Mouse (Mus musculus) retina, embryonic 14.5 days (tissue): ENCODE results near the gene Serhl.
"Not testable (repeated sequence)": the region's sequence is repeated elsewhere in the genome, so short reads cannot be mapped to it uniquely, and the experiment has no call there.

Source experiments
- DNase-seq: peaks from one replicate; pipeline ENCODE4 v3.0.0-alpha.2; 2015; ENCODE audit warnings: low spot score

Serhl gene

DNA sequence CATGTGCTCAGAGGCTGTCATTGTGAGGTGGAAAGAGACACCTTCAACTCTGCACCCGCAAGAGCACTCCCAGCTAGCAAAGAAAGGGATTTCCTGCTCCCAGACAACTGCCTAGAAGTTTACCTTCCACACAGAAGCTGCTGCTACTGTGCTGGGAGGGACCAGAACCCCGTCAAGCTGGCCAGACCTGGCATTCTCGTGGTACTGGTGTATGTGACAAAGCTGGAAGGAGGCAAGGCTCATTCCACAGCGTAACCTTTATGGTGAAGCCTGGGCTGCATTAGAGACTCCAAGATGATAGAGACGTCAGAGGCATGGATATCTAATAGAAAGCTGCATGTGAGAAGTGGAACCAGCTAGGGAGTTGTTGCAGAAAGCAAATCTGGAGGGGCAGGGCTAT lies 35.3 kb downstream of the Serhl start:
- DNase-seq, result no peak

DNA sequence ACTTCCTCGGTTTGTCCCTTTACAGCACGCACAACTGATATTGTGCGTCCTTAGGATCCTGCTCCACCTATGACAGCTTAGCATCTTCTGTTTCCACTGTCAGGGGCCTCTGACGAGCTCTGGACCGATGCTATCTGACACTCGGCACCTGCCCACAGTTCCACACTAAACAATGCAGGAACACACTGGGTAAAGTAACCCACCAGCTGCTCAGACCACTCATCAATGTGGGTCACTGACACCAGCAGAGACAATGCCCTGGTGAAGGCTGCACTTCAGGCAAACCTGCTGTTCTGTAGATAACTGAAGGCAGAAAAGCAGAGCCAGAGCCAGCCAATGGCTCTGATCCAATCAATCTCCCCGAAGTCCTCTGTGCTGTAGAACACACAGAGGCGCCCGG lies 37.3 kb downstream of the Serhl start:
- no peak for DNase-seq

DNA sequence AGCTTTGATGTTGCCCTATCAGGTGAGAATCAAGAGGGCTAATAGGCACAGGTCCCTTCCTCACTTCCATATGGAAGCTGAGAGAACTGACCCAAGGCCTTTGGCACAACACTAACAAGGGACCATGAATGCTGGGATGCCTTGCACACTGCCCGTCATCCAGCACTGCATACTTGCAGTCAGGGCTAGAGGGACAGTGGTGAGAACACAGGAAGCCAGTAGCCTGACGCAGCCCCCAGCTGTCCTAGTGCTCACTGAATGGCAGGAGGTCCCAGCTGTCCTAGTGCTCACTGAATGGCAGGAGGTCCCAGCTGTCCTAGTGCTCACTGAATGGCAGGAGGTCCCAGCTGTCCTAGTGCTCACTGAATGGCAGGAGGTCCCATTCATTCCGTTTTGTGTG lies 37.7 kb downstream of the Serhl start:
- not testable (repeated sequence) for DNase-seq

DNA sequence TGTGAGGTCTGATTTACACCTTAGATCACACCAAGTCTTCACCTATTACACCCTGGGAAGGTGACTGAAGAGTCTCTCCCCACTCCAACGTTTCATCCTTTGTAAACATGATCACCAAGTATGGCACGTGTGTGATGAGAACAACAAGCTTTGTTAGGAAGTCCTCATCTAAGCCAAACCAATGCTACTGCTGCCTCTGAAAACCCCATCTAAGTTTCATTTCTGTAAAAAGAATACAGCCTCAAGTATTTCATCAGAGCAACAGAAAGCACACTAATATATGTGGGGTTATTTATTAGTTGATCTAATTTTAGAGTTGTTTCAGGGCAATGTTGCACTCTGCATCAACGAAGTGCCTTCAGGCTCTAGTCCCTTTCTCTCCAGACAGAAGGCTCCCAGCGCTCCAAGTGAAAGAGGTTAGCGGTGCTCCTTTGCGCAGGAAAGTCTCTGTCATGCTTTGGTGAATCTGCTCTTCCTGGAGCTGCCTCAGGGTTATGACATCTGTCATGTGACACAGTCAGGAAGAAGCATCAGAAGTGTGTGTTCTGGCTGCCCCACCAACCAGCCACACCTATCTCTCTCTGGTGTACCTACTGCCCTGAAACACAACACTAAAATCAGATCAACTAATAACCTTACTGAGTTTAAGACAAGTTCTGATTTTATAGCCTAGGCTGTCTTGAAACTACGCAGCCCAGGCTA lies 40.4 kb downstream of the Serhl start:
- no peak for DNase-seq

DNA sequence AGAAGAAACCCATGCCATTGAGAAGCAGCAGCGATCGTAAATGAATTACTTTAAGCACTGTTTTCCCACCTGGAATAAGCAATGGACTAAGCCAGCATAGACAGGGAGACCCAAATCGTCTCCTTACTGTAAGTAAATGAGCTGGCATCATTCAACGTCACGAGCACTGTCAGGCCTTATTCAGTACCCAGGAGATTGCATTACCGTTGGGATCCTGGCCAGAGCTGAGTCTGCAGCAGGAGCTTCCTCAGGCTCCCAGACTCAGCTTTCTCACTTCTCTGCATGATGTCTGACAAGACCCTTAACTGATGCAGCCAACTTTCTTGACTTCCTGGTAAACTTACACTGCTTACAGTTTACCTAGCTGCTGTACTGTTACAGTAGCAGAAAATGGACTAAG lies 45.4 kb downstream of the Serhl start:
- DNase-seq, result no peak

DNA sequence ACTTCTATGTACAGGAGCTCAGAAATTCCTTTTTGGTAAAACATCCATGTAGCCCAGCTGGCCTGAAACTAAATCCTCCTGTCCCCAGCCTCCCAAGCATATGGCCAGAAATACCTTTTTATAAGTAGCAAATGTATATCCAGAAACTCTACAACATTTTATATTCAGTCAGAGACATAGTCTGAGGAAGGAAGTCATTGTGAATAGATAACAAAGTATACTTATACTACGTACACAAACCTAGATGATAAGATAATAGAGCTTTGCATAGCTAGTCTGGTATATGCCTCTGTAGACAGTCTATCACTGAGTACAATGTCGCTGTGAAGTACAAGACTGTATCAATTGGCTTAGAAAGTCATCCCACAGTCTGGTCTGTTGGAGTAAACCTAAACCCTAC lies 46.3 kb downstream of the Serhl start:
- no peak for DNase-seq

DNA sequence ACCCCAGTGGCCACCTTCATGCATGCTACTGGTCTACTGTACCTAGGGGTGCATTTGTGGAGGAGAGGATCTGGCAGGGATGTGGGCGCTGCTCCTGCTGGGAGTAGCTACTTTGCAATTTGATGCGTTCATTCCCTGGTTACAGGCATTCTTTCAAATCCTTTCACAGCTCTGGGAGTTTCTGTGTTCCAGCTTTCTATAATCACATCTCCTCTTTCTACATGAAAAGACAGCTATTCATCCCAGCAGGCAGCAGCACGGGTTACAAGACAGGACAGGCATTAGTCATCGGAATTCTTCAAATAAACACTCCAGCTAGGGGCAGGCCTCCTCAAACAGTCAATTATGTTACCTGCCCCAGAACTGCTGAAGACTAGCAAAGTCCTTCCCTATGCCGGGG lies 53.6 kb downstream of the Serhl start:
- no peak for DNase-seq

DNA sequence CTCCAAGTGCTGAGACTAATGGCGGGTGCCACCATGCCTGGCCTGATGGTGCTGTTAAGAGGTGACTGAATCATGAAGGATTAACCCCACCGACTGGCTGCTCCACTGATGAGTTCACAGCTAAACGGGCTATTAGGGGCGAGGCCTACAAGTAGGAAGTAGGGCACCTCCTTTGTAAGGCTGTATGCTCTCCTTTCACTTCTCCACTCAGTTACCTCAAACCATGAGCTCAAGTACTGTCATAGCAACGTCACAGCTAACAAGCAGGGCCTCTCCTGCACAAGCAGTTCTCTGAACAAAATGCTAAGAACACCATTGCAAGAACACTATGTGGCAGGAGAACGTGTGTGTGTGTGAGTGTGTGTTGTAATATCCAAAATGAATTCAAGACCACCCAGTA lies 56.2 kb downstream of the Serhl start:
- no peak for DNase-seq

DNA sequence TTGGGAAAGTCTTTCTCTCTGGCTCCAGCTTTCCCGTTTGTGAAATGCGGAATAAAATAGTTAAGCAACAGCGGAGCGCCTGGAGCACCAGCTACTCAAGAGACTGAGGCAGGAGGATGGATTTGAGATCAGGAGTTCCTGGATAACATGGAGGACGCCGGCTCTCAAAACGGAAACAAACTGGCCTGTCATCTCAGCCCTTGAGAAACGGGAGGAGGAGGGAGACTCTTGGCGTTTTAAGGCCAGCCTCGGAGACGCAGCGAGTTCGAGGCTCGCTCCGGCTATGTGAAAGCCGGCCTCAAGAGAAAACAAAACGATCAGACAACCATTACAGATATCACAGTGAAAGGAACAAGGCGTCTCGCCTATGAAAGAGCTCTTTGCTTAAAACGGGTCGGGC lies 59.1 kb downstream of the Serhl start:
- DNase-seq, result peak; percentile 34

DNA sequence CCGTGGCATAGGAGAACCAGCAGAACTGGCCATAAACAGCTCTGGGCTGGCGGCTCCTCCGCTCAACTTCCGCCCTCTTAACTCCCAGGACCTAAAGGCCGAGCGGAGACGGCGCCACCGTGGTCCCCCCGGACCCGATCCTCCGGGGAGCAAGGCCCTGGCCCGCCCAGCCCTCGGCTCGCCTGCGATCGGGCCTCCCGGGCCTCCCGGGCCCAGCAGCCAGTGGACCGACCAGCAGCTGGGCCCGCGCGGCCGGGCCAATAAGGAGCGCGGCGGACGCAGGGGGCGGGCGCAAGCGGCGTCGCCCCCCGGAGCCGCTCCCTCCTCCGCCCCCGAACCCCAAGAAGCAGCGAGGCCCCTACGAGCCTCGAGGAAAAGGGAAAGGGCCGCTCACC lies 59.5 kb downstream of the Serhl start:
- no peak for DNase-seq

DNA sequence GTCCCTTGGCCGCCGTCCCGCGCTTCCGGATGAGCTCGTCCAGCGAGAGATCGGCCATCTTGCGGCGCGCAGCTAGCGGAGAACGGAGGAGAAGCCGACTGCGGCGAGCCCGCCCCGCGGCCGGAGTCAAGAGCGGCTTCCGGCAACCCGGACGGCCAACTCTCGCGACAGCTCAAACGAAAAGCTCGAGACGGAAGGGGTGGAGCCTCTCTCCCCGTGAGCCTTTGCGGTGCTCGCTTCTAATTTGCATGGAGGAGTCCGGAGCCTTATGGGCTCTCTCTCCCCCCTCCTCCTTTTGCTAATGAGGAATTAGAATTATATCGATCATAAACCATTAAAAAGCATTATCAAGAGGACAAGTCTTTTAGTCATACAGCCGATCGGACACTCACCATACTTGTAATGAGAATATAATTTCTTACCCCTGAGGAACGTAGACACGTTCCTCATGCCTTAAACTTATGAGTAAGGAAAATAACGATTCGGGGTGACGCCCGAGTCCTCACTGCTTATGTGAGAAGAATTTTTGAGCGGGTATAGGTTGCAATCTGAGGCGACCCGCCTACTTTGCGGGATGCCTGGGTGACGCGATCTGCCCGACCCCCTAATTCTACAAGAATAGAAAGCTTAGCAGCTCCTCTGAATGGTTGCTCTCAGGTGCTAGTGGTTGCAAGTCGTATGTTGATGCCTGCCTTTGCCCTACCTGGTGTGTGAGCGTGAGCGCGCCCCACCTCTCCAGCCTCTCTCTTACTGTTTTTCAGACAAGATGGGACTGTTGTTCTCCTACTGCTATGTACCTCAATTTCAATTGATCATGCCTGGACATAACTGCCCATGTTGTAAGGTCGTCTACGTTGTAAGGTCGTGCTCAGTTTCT lies 60.1 kb downstream of the Serhl start, which contains the start of gene Poldip3:
Gene Poldip3, minus strand, starts transcription at position 189 of the 877 bp plus-strand sequence.
- DNase-seq, result peak; percentile 99

DNA sequence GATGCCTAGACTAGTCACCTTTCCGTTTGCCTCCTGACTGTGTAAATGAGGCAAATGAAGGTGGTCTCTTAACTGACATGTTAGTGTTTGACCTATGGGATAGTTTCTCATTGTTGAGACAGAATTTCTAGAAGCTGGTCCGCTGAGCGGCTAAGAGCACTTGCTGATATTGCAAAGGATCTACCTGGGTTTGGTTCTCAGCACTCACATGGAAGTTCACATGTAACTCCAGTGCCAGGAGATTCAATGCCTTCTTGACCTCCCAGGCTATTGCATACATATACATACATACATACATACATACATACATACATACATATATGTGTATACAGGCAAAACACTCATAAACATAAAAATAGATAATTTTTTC lies 60.8 kb downstream of the Serhl start:
- no peak for DNase-seq

DNA sequence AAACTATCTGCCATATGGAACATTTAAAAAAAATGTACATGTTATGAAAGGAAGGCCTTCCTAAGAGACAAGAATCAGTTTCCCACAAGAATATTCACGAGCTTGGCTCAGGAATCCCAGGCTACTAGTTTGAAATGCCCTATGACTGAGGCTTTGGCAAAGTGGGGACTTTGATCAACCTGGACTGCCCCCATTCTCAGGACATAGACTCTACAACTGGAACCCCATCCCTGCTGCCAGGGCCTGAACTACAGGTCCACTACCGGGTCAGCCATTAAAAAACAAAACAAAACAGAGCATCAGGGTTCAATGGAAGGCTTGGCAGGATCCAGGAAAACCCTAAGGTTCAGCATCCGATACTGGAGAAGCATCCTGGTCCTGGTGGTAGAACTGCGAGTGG lies 61.4 kb downstream of the Serhl start:
- DNase-seq, result no peak

DNA sequence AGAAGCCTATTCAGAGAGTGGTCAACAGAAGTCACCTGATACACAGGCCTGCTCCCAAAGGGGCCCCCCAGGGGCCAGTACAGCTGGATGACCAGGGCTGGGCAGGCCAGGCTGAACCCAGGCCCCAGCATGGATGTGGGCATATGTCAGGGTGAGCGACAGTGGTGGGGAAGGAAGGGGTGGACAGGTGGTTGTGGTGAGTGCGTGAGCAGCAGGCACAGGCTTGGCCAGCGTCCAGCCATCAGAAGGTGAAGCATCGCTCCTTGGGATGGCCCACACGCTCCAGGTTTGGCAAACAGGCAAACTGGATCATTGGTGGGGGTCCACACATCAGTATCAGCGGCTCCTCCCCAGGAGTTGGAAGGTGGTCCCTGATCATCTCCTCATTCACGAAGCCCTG lies 65.0 kb downstream of the Serhl start:
- DNase-seq, result no peak

DNA sequence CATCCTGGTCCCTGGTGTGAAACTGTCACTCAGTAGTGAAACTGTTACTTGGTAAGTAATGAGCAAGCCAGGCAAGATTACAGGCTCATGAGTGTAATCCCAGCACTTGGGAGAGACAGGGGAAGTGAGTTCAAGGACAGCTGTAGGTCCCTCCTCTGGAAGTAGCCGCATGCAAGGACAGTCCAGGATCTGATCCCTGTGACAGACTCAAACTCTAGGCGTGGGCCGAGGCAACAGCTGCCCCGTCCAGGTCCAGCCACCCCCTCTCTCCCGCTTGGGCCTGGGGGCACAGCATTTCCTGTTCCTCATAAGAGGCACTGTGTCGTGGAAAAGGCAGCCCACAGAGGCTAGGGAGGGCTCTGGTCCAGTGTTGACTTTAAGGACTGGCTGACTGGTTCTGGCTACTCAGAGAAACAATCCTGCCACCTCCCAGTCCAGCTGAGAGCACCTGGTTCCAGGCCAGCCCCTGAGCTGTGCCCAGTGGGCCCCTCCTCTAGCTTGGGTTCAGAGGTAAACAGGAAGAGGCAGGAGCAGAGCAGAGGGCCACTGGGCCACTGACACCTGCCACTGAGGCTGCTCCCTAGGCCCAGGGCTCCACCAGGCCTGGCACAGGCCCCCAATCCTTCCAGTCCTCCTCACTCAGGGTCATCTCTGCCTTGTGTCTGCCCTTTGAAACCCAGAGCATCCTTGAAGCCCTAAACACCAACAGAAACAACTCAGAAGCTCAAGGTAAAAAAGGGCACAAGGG lies 66.5 kb downstream of the Serhl start:
- DNase-seq, result no peak

DNA sequence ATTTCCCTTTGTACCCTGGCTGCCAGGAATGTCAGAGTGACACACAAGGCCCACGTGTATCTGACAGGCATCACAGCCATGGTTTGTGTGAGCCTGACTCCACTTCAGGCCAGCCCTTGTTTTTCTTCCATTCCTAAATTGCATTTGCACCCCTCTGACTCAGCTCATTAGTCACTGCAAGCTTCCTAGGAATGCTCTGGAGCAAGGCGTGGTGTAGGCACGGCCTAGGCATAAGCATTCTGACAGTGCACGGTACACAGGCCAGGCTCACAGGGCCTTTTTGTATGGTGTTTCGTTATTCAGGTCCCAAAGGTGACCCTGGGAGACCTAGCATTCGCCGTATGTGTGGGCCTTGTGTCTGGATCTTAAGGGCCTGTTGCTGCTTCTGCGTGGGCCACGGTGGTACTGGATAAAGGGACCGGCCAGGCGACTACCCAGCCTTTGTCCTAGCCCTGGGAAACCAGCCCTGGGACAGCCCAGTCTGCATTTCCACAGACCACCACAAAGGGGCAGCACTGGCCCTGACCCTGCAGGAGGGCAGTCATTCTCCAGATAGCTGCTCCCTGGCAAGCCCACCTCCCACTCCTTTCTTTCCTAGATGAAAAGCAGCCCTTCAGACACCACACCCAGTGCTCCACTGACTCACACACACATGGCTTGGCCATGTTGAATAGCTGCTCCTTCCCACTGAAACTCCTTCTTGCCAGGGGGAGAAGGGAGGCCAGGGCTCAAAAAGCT lies 67.8 kb downstream of the Serhl start:
- peak; percentile 71 for DNase-seq

DNA sequence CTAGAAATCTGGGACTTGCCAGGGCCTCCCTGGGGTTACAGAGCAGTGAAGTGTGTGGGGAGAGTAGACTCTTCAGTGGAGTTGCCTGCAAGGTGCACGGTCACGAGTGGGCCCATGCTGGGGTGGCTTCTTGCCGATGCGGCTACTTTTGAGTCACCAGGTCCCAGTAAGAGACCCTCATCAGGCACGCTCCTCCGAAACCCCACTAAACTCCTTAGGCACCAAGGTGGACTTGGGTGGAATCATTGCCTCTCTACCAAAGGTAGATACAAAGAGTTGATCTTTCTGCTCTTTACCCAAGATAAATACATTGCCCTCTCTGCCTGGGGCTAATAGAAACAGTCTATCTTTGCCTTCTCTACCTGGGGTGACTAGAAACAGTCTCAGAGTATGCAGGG lies 68.4 kb downstream of the Serhl start:
- no peak for DNase-seq

DNA sequence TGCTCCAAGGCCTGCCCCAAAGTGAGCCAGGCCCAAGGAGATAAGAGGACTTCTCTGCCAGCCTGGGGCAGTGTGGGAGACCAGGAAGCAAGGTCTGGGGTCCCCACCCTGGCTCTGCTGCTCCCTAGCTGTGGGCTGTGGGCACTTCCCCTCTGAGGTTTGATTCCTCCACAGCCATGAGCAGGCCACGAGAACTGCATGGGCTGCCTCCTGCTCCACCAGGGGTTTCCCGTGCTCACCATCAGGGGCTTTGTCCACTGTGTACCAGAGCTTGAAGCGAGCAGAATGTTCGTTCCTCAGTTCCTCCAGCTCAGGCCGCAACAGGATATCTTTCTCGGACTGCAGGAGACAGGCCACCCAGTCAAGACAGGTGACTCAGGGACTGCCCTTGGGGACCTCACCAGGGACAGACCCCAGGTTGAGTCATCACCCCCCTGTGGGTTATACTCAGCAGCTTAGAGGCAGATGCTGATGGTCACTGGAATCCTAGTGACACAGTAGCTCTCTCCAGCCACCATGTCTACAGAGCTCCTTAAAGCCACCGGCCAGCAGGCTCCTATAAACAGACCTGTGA lies 69.4 kb downstream of the Serhl start:
- no peak for DNase-seq

DNA sequence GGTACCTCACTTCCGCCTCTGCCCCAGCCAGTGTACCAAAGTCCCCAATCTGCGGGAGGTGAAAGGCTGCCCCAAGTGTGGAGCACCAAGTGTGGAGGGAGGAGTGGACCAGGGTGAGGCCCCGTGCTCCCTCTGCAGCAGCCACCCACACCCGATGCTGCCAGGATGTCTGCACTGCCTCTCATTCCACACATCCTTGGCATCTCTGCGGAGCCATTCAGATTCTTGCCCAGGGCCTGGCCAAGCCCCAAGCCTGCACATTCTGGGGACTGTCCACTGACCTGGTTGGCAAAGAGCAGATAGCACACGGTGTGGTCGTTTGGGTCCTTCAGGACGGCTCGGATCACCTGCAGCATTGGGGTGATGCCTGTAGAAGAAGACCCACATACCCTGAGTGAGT lies 70.5 kb downstream of the Serhl start:
- DNase-seq, result no peak

DNA sequence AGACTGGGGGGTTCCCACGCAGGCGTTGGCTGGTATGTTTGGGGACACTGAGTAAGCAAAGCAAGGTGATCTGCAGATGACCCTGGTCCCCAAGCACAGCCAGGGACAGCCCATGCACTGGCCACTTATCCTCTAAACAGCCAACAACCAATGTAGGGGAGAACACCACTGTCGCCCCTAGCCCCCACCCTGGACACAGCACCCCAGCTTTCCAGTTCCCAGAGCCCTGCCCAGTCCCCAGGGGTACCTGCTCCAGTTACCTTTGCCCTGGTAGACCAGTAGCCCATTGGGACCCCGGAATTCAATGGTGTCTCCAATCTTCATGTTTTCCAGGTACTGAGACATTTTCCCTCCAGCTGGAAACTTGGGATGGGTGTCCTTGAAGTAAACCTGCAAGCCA lies 71.3 kb downstream of the Serhl start:
- no peak for DNase-seq

DNA sequence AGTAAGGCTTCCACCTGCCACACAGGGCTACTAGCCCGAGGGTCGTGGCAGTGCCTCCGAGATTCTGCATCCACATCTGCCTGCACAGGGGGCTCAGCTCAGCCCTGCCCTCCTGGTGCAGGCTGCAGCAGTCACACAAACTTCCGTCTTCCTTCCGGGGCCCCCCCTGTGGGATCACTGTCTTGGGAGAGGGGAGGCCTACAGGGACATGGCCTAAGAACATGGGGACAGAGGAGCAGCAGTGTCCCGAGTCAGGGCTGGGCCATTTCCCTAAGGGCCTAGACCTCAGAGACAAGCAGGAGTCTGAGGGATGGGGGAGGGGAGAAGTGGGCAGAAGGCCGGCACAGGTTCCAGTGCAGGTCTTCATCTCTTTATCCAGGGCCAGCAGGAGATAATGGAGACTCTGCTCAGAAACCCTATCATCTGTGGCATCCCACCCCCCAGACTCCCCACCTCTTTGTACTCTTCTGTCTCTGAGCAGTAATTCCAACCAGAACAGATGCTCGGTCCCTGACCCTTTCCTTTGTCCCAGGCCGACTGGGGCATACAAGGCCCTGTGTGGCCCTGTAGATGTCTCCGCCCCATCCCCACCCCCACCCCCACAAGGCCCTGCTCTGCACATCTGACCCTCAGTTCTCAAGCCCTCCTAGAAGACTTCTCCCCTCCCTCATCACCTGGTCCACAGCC lies 71.9 kb downstream of the Serhl start:
- no peak for DNase-seq
